Mouse (Mus musculus) right cerebral cortex, postnatal 10 days (tissue): ENCODE results near the gene Adprm.
A peak's percentile ranks its signal among the peaks of the same experiment; 100 is the strongest.
"Not testable (repeated sequence)": the region's sequence is repeated elsewhere in the genome, so short reads cannot be mapped to it uniquely, and the experiment has no call there.

Experiments used
- DNase-seq, 2 experiments: peaks; one replicate each; pipeline ENCODE4 v3.0.0; 2021; ENCODE audit warnings: low spot score in 2 of 2

Gene Adprm

GRCm38 (mm10) chr11:67023802-67024340 is 28.5 kb downstream of the Adprm start:
- DNase-seq: no peak

GRCm38 (mm10) chr11:67023191-67023590 is 29.2 kb downstream of the Adprm start:
- DNase-seq: not testable (repeated sequence)

- no peak for DNase-seq
Observed at GRCm38 (mm10) chr11:67022354-67023115, 29.9 kb downstream of the Adprm start.

GRCm38 (mm10) chr11:67020948-67021347 is 31.4 kb downstream of the Adprm start:
- peak; percentile 56 to 77 for DNase-seq

- DNase-seq: no peak
Observed at GRCm38 (mm10) chr11:67019711-67020475, 32.5 kb downstream of the Adprm start.

GRCm38 (mm10) chr11:67017801-67018591 is 34.4 kb downstream of the Adprm start:
- DNase-seq: no peak

GRCm38 (mm10) chr11:67011635-67012034 is 40.8 kb downstream of the Adprm start:
- DNase-seq: no peak

GRCm38 (mm10) chr11:67010430-67010829 is 42.0 kb downstream of the Adprm start:
- DNase-seq: peak; percentile 39 to 50

GRCm38 (mm10) chr11:67008528-67008927 is 43.9 kb downstream of the Adprm start:
- DNase-seq: no peak

- DNase-seq: no peak
Observed at GRCm38 (mm10) chr11:67007961-67008360, 44.4 kb downstream of the Adprm start.

GRCm38 (mm10) chr11:67002911-67003310 is 49.5 kb downstream of the Adprm start:
- DNase-seq: no peak

GRCm38 (mm10) chr11:67001717-67002116 is 50.7 kb downstream of the Adprm start:
- DNase-seq: no peak

- no peak for DNase-seq
Observed at GRCm38 (mm10) chr11:67000671-67001070, 51.7 kb downstream of the Adprm start.

- DNase-seq: peak in 1 of 2 experiments; percentile 44
Observed at GRCm38 (mm10) chr11:66998467-66999403, 53.7 kb downstream of the Adprm start.

- DNase-seq: no peak
Observed at GRCm38 (mm10) chr11:66996446-66996845, 55.9 kb downstream of the Adprm start.

GRCm38 (mm10) chr11:66993674-66994073 is 58.7 kb downstream of the Adprm start:
- no peak for DNase-seq

GRCm38 (mm10) chr11:66992150-66992549 is 60.2 kb downstream of the Adprm start:
- no peak for DNase-seq
